Mouse (Mus musculus) erythroblast, adult 5-6 weeks (primary cell): ENCODE data around the gene Fbxl7. TPM values are rescaled to one million over a fixed set of nuclear protein-coding genes. Genes with fewer than 3 reads are reported as not detected.

ENCODE experiments used
- ATAC-seq: replicated peaks from 2 replicates; pipeline ENCODE4 v1.8.0; 2016; ENCODE audit warnings: moderate number of reproducible peaks, mild to moderate bottlenecking, moderate TSS enrichment, inconsistent platforms; ENCODE audit not compliant: poor library complexity, low FRiP score, severe bottlenecking
- total RNA-seq, 2 experiments: library from RNA; stranded (forward) in 1 of 2; stranded (reverse) in 1 of 2; fragments of 150-400 nt in 1 of 2; fragments of 200-764, 138-1000 nt in 1 of 2; gene quantifications; 2 replicates each; pipeline versions ENCODE4 v1.2.3 to v1.2.4; 2015 to 2017; ENCODE audit warnings: low replicate concordance in 2 of 2

Fbxl7 gene
- total RNA-seq, 2 experiments from 2014 or later, result not detected

- no peak for ATAC-seq
Measured at GRCm38 (mm10) chr15:26553620-26554019, 341.8 kb downstream of the Fbxl7 start.

GRCm38 (mm10) chr15:26533997-26534700 lies 361.2 kb downstream of the Fbxl7 start:
- ATAC-seq, result no peak

GRCm38 (mm10) chr15:26519220-26519631 lies 376.2 kb downstream of the Fbxl7 start:
- no peak for ATAC-seq

GRCm38 (mm10) chr15:26501024-26501423 lies 394.4 kb downstream of the Fbxl7 start:
- ATAC-seq, result no peak
